Mouse (Mus musculus) heart, embryonic 15.5 days (tissue): Measurements from ENCODE around the gene Zfp809. TPM values are rescaled to one million over a fixed set of nuclear protein-coding genes. Genes with fewer than 3 reads are reported as not detected.

Experiments
- ATAC-seq: fragments of 200-750 bp; cut with Nextera tagmentation; replicated peaks from 2 replicates; pipeline ENCODE4 v1.8.0; 2017; ENCODE audit warnings: low read depth, moderate TSS enrichment; ENCODE audit not compliant: insufficient number of reproducible peaks, insufficient read depth, low FRiP score
- H3K27ac ChIP-seq: fragments of 300-500 bp; sonication (generic); 2 replicates; pipeline ENCODE4 v1.5.1; 2015; ENCODE audit warnings: mild to moderate bottlenecking, inconsistent platforms
- H3K27me3 ChIP-seq: fragments of 300-500 bp; sonication (generic); 2 replicates; pipeline ENCODE4 v1.6.1; 2015; ENCODE audit warnings: inconsistent platforms
- H3K36me3 ChIP-seq: fragments of 300-500 bp; sonication (generic); 2 replicates; pipeline ENCODE4 v1.6.1; 2015; ENCODE audit warnings: mild to moderate bottlenecking, inconsistent platforms
- H3K4me1 ChIP-seq: fragments of 300-500 bp; sonication (generic); replicated peaks from 2 replicates; pipeline ENCODE4 v1.6.1; 2015; ENCODE audit warnings: inconsistent platforms
- H3K4me2 ChIP-seq: fragments of 300-500 bp; sonication (generic); 2 replicates; pipeline ENCODE4 v1.6.1; 2015; ENCODE audit warnings: inconsistent platforms, mild to moderate bottlenecking, moderate library complexity
- H3K4me3 ChIP-seq: fragments of 300-500 bp; sonication (generic); 2 replicates; pipeline ENCODE4 v1.5.1; 2015; ENCODE audit warnings: mild to moderate bottlenecking, inconsistent platforms
- H3K9ac ChIP-seq: fragments of 300-500 bp; sonication (generic); 2 replicates; pipeline ENCODE4 v1.6.1; 2015; ENCODE audit warnings: mild to moderate bottlenecking, inconsistent platforms
- H3K9me3 ChIP-seq: fragments of 300-500 bp; sonication (generic); replicated peaks from 2 replicates; pipeline ENCODE4 v1.6.1; 2016; ENCODE audit warnings: inconsistent platforms
- WGBS: fragments of 180-500 bp; shearing (Covaris S2); methylation state at CpG from one replicate; pipeline ENCODE4 v1.1.7; 2015; ENCODE audit warnings: mixed read lengths; 5-methylcytosine and 5-hydroxymethylcytosine counted together
- polyA plus RNA-seq: library from polyadenylated mRNA; unstranded; fragments of >200 nt; fragmentation: Nextera tagmentation; extraction: Ambion mirVana; gene quantifications from 2 replicates; pipeline ENCODE4 v1.2.1, GENCODE M21; 2015

Gene Zfp809
- polyA plus RNA-seq, 1 experiment from 2014 or later, result 17.8 TPM

DNA sequence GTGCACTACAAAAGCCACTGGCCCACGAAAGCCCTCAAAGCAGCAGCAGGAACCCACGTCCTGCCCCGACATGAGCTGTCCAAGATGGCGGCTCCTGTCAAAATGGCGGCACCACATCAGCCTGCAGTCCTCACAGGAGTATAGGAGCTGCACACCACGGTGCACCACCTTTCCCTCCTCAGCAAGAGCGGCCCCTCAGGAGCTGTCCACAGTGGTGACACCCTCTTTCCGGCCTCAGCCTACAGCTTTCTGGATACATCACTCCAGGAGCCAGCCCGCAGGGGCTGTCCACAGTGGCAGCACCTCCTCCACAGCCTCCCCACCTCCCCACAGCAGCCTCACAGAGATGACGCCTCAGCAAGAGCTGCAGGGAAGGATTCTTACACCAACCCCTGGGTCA is 37.1 kb downstream of the Zfp809 start:
- H3K27me3 ChIP-seq, result no peaks in the 10 kb centered on the region
- no peak for ATAC-seq
- H3K36me3 ChIP-seq, result no peaks in the 10 kb centered on the region
- H3K4me2 ChIP-seq, result no peak overlapping the region
- 71% methylated on average over 10 of the region's 10 CpGs for WGBS
- H3K27ac ChIP-seq, result no peak overlapping the region
- H3K9ac ChIP-seq, result no peak overlapping the region
- no peaks in the 10 kb centered on the region for H3K4me1 ChIP-seq
- 0 out of 2 replicates have a peak, but pooled peaks cover 5% of the 10 kb centered on the region for H3K9me3 ChIP-seq
- H3K4me3 ChIP-seq, result no peak overlapping the region

GRCm38 (mm10) chr9:22268886-22269285 is 43.4 kb downstream of the Zfp809 start:
- Histone ChIP-seq H3K9ac (no peak overlapping the region), H3K9me3 (0 out of 2 replicates have a peak, but pooled peaks cover 7% of the 10 kb centered on the region), H3K4me2 (no peak overlapping the region), H3K27me3 (no peaks in the 10 kb centered on the region), H3K36me3 (peaks cover 6% of the 10 kb centered on the region; the same call in 1 of the 2 replicates), H3K4me3 (no peak overlapping the region), H3K27ac (no peak overlapping the region), H3K4me1 (no peaks in the 10 kb centered on the region)
- no peak for ATAC-seq
- 85% methylated on average over 1 of the region's 1 CpGs for WGBS

DNA sequence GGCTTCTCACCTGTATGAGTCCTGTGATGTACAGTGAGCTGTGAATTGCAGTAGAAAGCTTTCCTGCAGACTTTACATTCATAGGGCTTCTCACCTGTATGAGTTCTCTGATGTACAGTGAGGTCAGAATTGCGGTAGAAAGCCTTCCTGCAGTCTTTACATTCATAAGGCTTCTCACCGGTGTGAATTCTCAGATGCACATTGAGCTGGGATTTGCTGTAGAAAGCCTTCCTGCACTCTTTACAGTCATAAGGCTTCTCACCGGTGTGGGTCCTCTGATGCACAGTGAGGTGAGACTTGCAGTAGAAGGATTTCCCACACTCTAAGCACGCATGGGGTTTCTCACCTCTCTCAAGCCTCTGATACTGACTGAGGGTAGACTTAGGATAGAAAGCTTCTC is 53.2 kb downstream of the Zfp809 start:
- H3K9ac ChIP-seq, result no peak overlapping the region
- WGBS, result 97% methylated on average over 4 of the region's 4 CpGs
- H3K4me2 ChIP-seq, result no peak overlapping the region
- no peaks in the 10 kb centered on the region for H3K4me1 ChIP-seq
- H3K4me3 ChIP-seq, result no peak overlapping the region
- H3K36me3 ChIP-seq, result peaks cover 86% of the 10 kb centered on the region
- no peak for ATAC-seq
- H3K27me3 ChIP-seq, result no peaks in the 10 kb centered on the region
- H3K9me3 ChIP-seq, result peaks cover 55% of the 10 kb centered on the region
- no peak overlapping the region for H3K27ac ChIP-seq

Other genes starting within 250 kb of the Zfp809 start
- gene Rgl3, start 236.3 kb upstream of the Zfp809 start, polyA plus RNA-seq, result 1.8 and 3.0 TPM in 2 replicates
- gene Ccdc151, start 223.1 kb upstream of the Zfp809 start, polyA plus RNA-seq, result 0.35 and 0.77 TPM in 2 replicates
- gene Prkcsh, start 222.9 kb upstream of the Zfp809 start, polyA plus RNA-seq, result 60.3 and 83.6 TPM in 2 replicates
- 0.14 and 1.0 TPM in 2 replicates for gene Elavl3, start 173.7 kb upstream of the Zfp809 start, polyA plus RNA-seq
- not detected in 2 replicates for gene Gm49318, start 154.5 kb upstream of the Zfp809 start, polyA plus RNA-seq
- 8.5 and 11.3 TPM in 2 replicates for gene Zfp653, start 154.3 kb upstream of the Zfp809 start, polyA plus RNA-seq
- 55.0 and 62.4 TPM in 2 replicates for gene Ecsit, start 140.3 kb upstream of the Zfp809 start, polyA plus RNA-seq
- gene Cnn1, start 126.5 kb upstream of the Zfp809 start, polyA plus RNA-seq, result 145 and 157 TPM in 2 replicates
- 96.9 and 115 TPM in 2 replicates for gene Elof1, start 108.5 kb upstream of the Zfp809 start, polyA plus RNA-seq
- 3.0 and 10.3 TPM in 2 replicates for gene Acp5, start 90.0 kb upstream of the Zfp809 start, polyA plus RNA-seq
- gene Pigyl, start 68.9 kb upstream of the Zfp809 start, polyA plus RNA-seq, result 48.6 and 49.2 TPM in 2 replicates
- 0.13 and 0.52 TPM in 2 replicates for gene Zfp872, start 37.6 kb upstream of the Zfp809 start, polyA plus RNA-seq
- gene Zfp599, start 34.2 kb downstream of the Zfp809 start, polyA plus RNA-seq, result 3.5 and 4.3 TPM in 2 replicates
- gene Zfp810, start 81.9 kb downstream of the Zfp809 start, polyA plus RNA-seq, result 10.8 and 14.2 TPM in 2 replicates
- 46.6 and 48.6 TPM in 2 replicates for gene Anln, start 163.5 kb downstream of the Zfp809 start, polyA plus RNA-seq
- gene 9530077C05Rik, start 185.8 kb downstream of the Zfp809 start, polyA plus RNA-seq, result 2.0 and 3.1 TPM in 2 replicates
- not detected in 2 replicates for gene Gm17545, start 228.6 kb downstream of the Zfp809 start, polyA plus RNA-seq
- gene Rp9, start 244.0 kb downstream of the Zfp809 start, polyA plus RNA-seq, result 42.7 and 47.6 TPM in 2 replicates